Mouse (Mus musculus): ENCODE results near the gene Kcmf1. TPM values are rescaled to one million over a fixed set of nuclear protein-coding genes. Genes with fewer than 3 reads are reported as not detected.

Gene Kcmf1
- polyA plus RNA-seq (2012; rRNA removed), result 99.8 and 254 TPM in 2 replicates

GRCm38 (mm10) chr6:72899781-72900681, at the start of gene Kcmf1:
Gene Kcmf1, minus strand, starts transcription at chr6:72899979.
- peak within 1 kb of the TSS; percentile 93 for H3K27ac ChIP-seq (ENCODE audit: insufficient read depth, low read depth, low read length)
- peak; percentile 61 for TF ChIP-seq POLR2A (IDR thresholded peaks at IDR 0.05; ENCODE audit: low read depth, low read length)
- no peak for TF ChIP-seq CTCF (IDR thresholded peaks at IDR 0.05; ENCODE audit: extremely low read depth, insufficient read length, insufficient replicate concordance, low read depth, low read length)
- H3K4me1 ChIP-seq (ENCODE audit: control insufficient read depth, insufficient read depth, insufficient read length, low read length), result peaks cover 4% of the 10 kb centered on the region; the same call in 1 of the 2 replicates
- peak within 1 kb of the TSS; percentile 99 for H3K4me3 ChIP-seq (ENCODE audit: low read depth, low read length)
- under 1% methylated on average over 92 of the region's 113 CpGs for WGBS
- H3K36me3 ChIP-seq (ENCODE audit: control insufficient read depth, insufficient read depth, low read length), result no peaks in the 10 kb centered on the region
- H3K27me3 ChIP-seq (ENCODE audit: control insufficient read depth, insufficient read depth, low read length), result no peaks in the 10 kb centered on the region

GRCm38 (mm10) chr6:72949161-72949756, 49.5 kb upstream of the Kcmf1 start:
- no peaks in the 10 kb centered on the region for H3K4me1 ChIP-seq (ENCODE audit: control insufficient read depth, insufficient read depth, insufficient read length, low read length)
- TF ChIP-seq POLR2A (IDR thresholded peaks at IDR 0.05; ENCODE audit: low read depth, low read length), result no peak
- TF ChIP-seq CTCF (IDR thresholded peaks at IDR 0.05; ENCODE audit: extremely low read depth, insufficient read length, insufficient replicate concordance, low read depth, low read length), result no peak
- no peak overlapping the region for H3K4me3 ChIP-seq (ENCODE audit: low read depth, low read length)
- no peaks in the 10 kb centered on the region for H3K27me3 ChIP-seq (ENCODE audit: control insufficient read depth, insufficient read depth, low read length)
- no peaks in the 10 kb centered on the region for H3K36me3 ChIP-seq (ENCODE audit: control insufficient read depth, insufficient read depth, low read length)
- whole genome bisulfite sequencing, result 77% methylated on average over 9 of the region's 9 CpGs
- no peak overlapping the region for H3K27ac ChIP-seq (ENCODE audit: insufficient read depth, low read depth, low read length)

GRCm38 (mm10) chr6:72948392-72948791, 48.6 kb upstream of the Kcmf1 start:
- TF ChIP-seq CTCF (IDR thresholded peaks at IDR 0.05; ENCODE audit: extremely low read depth, insufficient read length, insufficient replicate concordance, low read depth, low read length), result no peak
- no peak for TF ChIP-seq POLR2A (IDR thresholded peaks at IDR 0.05; ENCODE audit: low read depth, low read length)
- Histone ChIP-seq H3K36me3 (ENCODE audit: control insufficient read depth, insufficient read depth, low read length) (no peaks in the 10 kb centered on the region), H3K27ac (ENCODE audit: insufficient read depth, low read depth, low read length) (no peak overlapping the region), H3K27me3 (ENCODE audit: control insufficient read depth, insufficient read depth, low read length) (no peaks in the 10 kb centered on the region), H3K4me3 (ENCODE audit: low read depth, low read length) (no peak overlapping the region), H3K4me1 (ENCODE audit: control insufficient read depth, insufficient read depth, insufficient read length, low read length) (no peaks in the 10 kb centered on the region)
- WGBS, result 89% methylated on average over 3 of the region's 3 CpGs

- TF ChIP-seq POLR2A (IDR thresholded peaks at IDR 0.05; ENCODE audit: low read depth, low read length) (no peak), CTCF (IDR thresholded peaks at IDR 0.05; ENCODE audit: extremely low read depth, insufficient read length, insufficient replicate concordance, low read depth, low read length) (no peak)
- WGBS, result 78% methylated on average over 6 of the region's 6 CpGs
- Histone ChIP-seq H3K27ac (ENCODE audit: insufficient read depth, low read depth, low read length) (no peak overlapping the region), H3K4me3 (ENCODE audit: low read depth, low read length) (no peak overlapping the region), H3K4me1 (ENCODE audit: control insufficient read depth, insufficient read depth, insufficient read length, low read length) (no peaks in the 10 kb centered on the region), H3K36me3 (ENCODE audit: control insufficient read depth, insufficient read depth, low read length) (no peaks in the 10 kb centered on the region), H3K27me3 (ENCODE audit: control insufficient read depth, insufficient read depth, low read length) (no peaks in the 10 kb centered on the region)
These were observed 48.2 kb upstream of the Kcmf1 start for GRCm38 (mm10) chr6:72947960-72948359.

GRCm38 (mm10) chr6:72940493-72940892, 40.7 kb upstream of the Kcmf1 start:
- Histone ChIP-seq H3K36me3 (ENCODE audit: control insufficient read depth, insufficient read depth, low read length) (no peaks in the 10 kb centered on the region), H3K27me3 (ENCODE audit: control insufficient read depth, insufficient read depth, low read length) (no peaks in the 10 kb centered on the region), H3K4me1 (ENCODE audit: control insufficient read depth, insufficient read depth, insufficient read length, low read length) (peaks cover 5% of the 10 kb centered on the region; the same call in 1 of the 2 replicates), H3K4me3 (ENCODE audit: low read depth, low read length) (no peak overlapping the region), H3K27ac (ENCODE audit: insufficient read depth, low read depth, low read length) (no peak overlapping the region)
- WGBS, result 7% methylated on average over 3 of the region's 3 CpGs
- TF ChIP-seq CTCF (IDR thresholded peaks at IDR 0.05; ENCODE audit: extremely low read depth, insufficient read length, insufficient replicate concordance, low read depth, low read length) (peak; percentile 43; the same call in 1 of the 2 replicates), POLR2A (IDR thresholded peaks at IDR 0.05; ENCODE audit: low read depth, low read length) (no peak)

GRCm38 (mm10) chr6:72937859-72938258, 38.1 kb upstream of the Kcmf1 start:
- WGBS, result 17% methylated on average over 5 of the region's 5 CpGs
- no peak for TF ChIP-seq CTCF (IDR thresholded peaks at IDR 0.05; ENCODE audit: extremely low read depth, insufficient read length, insufficient replicate concordance, low read depth, low read length)
- no peak for TF ChIP-seq POLR2A (IDR thresholded peaks at IDR 0.05; ENCODE audit: low read depth, low read length)
- Histone ChIP-seq H3K4me1 (ENCODE audit: control insufficient read depth, insufficient read depth, insufficient read length, low read length) (peaks cover 10% of the 10 kb centered on the region; the same call in 1 of the 2 replicates), H3K27ac (ENCODE audit: insufficient read depth, low read depth, low read length) (peak overlapping the region; percentile 49), H3K36me3 (ENCODE audit: control insufficient read depth, insufficient read depth, low read length) (no peaks in the 10 kb centered on the region), H3K4me3 (ENCODE audit: low read depth, low read length) (no peak overlapping the region), H3K27me3 (ENCODE audit: control insufficient read depth, insufficient read depth, low read length) (no peaks in the 10 kb centered on the region)

GRCm38 (mm10) chr6:72937430-72937829, 37.7 kb upstream of the Kcmf1 start:
- Histone ChIP-seq H3K4me1 (ENCODE audit: control insufficient read depth, insufficient read depth, insufficient read length, low read length) (peaks cover 10% of the 10 kb centered on the region; the same call in 1 of the 2 replicates), H3K27ac (ENCODE audit: insufficient read depth, low read depth, low read length) (peak overlapping the region; percentile 49), H3K4me3 (ENCODE audit: low read depth, low read length) (no peak overlapping the region), H3K36me3 (ENCODE audit: control insufficient read depth, insufficient read depth, low read length) (no peaks in the 10 kb centered on the region), H3K27me3 (ENCODE audit: control insufficient read depth, insufficient read depth, low read length) (no peaks in the 10 kb centered on the region)
- 66% methylated on average over 3 of the region's 3 CpGs for WGBS
- TF ChIP-seq POLR2A (IDR thresholded peaks at IDR 0.05; ENCODE audit: low read depth, low read length) (no peak), CTCF (IDR thresholded peaks at IDR 0.05; ENCODE audit: extremely low read depth, insufficient read length, insufficient replicate concordance, low read depth, low read length) (no peak)
